Mouse (Mus musculus): ENCODE measurements around the gene Ankrd40. TPM values are rescaled to one million over a fixed set of nuclear protein-coding genes. Genes with fewer than 3 reads are reported as not detected.

Gene Ankrd40
- total RNA-seq, 1 experiment from 2014 or later = 51.5 TPM

DNA sequence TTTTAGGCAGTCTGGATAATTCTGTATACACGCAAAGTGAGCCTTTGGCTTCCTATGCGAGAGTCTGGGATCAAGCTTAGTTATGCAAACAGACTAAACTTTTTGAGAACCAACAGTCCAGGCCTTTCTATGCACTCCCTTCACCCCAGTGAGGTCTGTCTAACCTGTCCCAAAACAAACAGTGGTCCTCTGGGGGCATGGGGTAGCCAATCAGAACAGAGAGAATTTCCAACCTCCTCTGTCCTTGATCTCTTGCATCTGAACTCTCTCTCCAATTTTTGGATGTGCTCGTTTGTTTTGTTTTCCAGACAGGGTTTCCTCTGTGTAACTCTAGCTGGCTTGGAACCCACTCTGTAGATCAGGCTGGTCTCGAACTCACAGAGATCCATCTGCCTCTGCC, 61.2 kb downstream of the Ankrd40 start:
- no peak for ATAC-seq (replicated peaks; ENCODE audit: insufficient number of reproducible peaks, low FRiP score, low TSS enrichment, poor library complexity, severe bottlenecking)

DNA sequence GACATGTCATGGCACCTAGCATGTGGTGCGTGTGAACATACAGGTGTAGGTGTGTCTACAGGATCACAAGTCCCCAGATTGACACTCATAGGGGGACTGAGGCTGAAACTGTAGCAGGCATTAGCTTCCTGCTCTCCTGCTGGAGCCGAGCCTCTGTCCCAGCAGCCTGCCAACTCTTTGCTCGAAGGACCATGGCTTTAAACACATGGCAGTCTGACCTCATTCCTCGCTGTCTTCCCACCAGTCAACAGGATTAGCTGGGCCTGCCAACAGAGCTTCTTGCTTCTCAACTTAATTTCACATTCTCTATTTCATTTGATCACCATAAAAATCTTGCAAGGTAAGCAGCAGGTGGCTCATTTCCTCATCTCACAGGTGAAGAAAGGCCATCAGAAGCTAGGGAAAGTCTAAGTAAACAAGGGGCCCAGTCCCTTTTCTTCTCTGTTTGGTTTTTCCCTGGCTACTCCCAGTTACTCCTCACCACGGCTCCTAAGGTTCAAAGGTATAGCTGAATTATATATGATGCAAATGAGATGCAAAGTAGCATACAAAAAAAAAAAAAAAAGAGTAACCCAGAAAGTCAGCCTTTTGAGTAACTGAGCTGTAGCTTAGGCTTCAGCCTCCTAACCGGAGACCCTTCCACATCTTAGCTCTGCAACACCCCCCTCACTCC, 62.1 kb downstream of the Ankrd40 start:
- no peak for ATAC-seq (replicated peaks; ENCODE audit: insufficient number of reproducible peaks, low FRiP score, low TSS enrichment, poor library complexity, severe bottlenecking)

DNA sequence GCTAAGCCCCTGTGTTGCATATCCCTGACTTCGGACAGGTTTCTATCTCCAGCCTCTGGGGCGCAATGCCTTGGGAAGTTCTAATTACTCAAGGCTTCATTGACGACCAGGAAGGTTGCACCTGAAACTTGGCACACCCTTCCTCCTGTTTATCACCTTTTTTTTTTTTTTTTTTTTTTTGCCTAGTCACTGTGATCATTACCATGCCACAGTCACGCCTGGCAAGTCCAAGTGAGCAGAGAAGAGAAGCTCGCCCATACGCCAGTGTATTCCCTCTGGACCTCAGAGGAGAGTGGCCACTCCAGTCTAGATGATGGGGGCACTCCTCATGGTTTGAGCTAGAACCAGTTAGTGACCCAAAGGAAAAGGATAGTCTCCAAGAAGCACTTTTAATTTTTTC, 63.0 kb downstream of the Ankrd40 start:
- ATAC-seq (replicated peaks; ENCODE audit: insufficient number of reproducible peaks, low FRiP score, low TSS enrichment, poor library complexity, severe bottlenecking) = no peak

Other genes starting within 250 kb of the Ankrd40 start
- gene Tob1, start 116.5 kb upstream of the Ankrd40 start, total RNA-seq (2017) = 13.1 to 21.2 TPM (median 16.5 TPM) in 3 replicates
- not detected in 3 replicates for gene Wfikkn2, start 82.0 kb upstream of the Ankrd40 start, total RNA-seq (2017)
- not detected in 3 replicates for gene Gm21885, start 46.1 kb upstream of the Ankrd40 start, total RNA-seq (2017)
- 180 to 368 TPM (median 210 TPM) in 3 replicates for gene Luc7l3, start 6.0 kb upstream of the Ankrd40 start, total RNA-seq (2017)
- gene Abcc3, start 65.0 kb downstream of the Ankrd40 start, total RNA-seq (2017) = 0.39 to 1.8 TPM (median 0.64 TPM) in 3 replicates
- gene Cacna1g, start 146.2 kb downstream of the Ankrd40 start, total RNA-seq (2017) = not detected in 3 replicates
- gene Spata20, start 158.2 kb downstream of the Ankrd40 start, total RNA-seq (2017) = 0.67 TPM in 1 of 3 replicates, not detected in the others
- not detected in 3 replicates for gene Epn3, start 172.0 kb downstream of the Ankrd40 start, total RNA-seq (2017)
- gene Mycbpap, start 193.7 kb downstream of the Ankrd40 start, total RNA-seq (2017) = 0.19 TPM in 1 of 3 replicates, not detected in the others
- 1.6 to 4.8 TPM (median 3.1 TPM) in 3 replicates for gene Rsad1, start 221.3 kb downstream of the Ankrd40 start, total RNA-seq (2017)
- not detected in 3 replicates for gene Chad, start 237.0 kb downstream of the Ankrd40 start, total RNA-seq (2017)

All from monocyte, adult 5-6 weeks (primary cell).